Mouse (Mus musculus) forebrain, embryonic 11.5 days (tissue): ENCODE data around the gene Ccdc162. TPM values are rescaled to one million over a fixed set of nuclear protein-coding genes. Genes with fewer than 3 reads are reported as not detected.

Source experiments
- ATAC-seq: fragments of 200-750 bp; cut with Nextera tagmentation; replicated peaks from 2 replicates; pipeline ENCODE4 v1.8.0; 2017; ENCODE audit warnings: moderate TSS enrichment; ENCODE audit not compliant: low FRiP score
- DNase-seq: peaks from one replicate; pipeline ENCODE4 v3.0.0-alpha.2; 2017; ENCODE audit warnings: low spot score
- H3K27ac ChIP-seq: fragments of 300-500 bp; sonication (generic); 2 replicates; pipeline ENCODE4 v1.5.1; 2014; ENCODE audit warnings: low read depth, low read length
- H3K27me3 ChIP-seq: fragments of 300-500 bp; sonication (generic); 2 replicates; pipeline ENCODE4 v1.6.1; 2014; ENCODE audit warnings: mild to moderate bottlenecking, low read length, mixed read lengths; ENCODE audit not compliant: control insufficient read depth, insufficient read depth
- H3K36me3 ChIP-seq: fragments of 300-500 bp; sonication (generic); 2 replicates; pipeline ENCODE4 v1.6.1; 2014; ENCODE audit warnings: mild to moderate bottlenecking, low read length, moderate library complexity, mixed read lengths; ENCODE audit not compliant: control insufficient read depth, insufficient read depth
- H3K4me1 ChIP-seq: fragments of 300-500 bp; sonication (generic); replicated peaks from 2 replicates; pipeline ENCODE4 v1.6.1; 2014; ENCODE audit warnings: low read length, mixed read lengths; ENCODE audit not compliant: control insufficient read depth, insufficient read depth
- H3K4me2 ChIP-seq: fragments of 300-500 bp; sonication (generic); 2 replicates; pipeline ENCODE4 v1.6.1; 2014; ENCODE audit warnings: low read depth, mild to moderate bottlenecking, low read length, moderate library complexity, mixed read lengths; ENCODE audit not compliant: severe bottlenecking
- H3K4me3 ChIP-seq: fragments of 300-500 bp; sonication (generic); 2 replicates; pipeline ENCODE4 v1.5.1; 2014; ENCODE audit warnings: low read depth, low read length
- H3K9ac ChIP-seq: fragments of 300-500 bp; sonication (generic); 2 replicates; pipeline ENCODE4 v1.6.1; 2014; ENCODE audit warnings: low read length
- H3K9me3 ChIP-seq: fragments of 300-500 bp; sonication (generic); 2 replicates; pipeline ENCODE4 v1.6.1; 2016; ENCODE audit warnings: low read length, mixed read lengths; ENCODE audit not compliant: control insufficient read depth
- WGBS: fragments of 180-500 bp; shearing (Covaris S2); extraction: QIAGEN DNeasy Blood & Tissue Kit; methylation state at CpG from one replicate; pipeline ENCODE4 v1.1.7; 2014; 5-methylcytosine and 5-hydroxymethylcytosine counted together
- polyA plus RNA-seq: library from polyadenylated mRNA; unstranded; fragments of >200 nt; fragmentation: Nextera tagmentation; extraction: Ambion mirVana; gene quantifications from 2 replicates; pipeline ENCODE4 v1.2.1, GENCODE M21; 2014

Ccdc162 gene
- polyA plus RNA-seq, 1 experiment from 2014 or later = 0.80 TPM

DNA sequence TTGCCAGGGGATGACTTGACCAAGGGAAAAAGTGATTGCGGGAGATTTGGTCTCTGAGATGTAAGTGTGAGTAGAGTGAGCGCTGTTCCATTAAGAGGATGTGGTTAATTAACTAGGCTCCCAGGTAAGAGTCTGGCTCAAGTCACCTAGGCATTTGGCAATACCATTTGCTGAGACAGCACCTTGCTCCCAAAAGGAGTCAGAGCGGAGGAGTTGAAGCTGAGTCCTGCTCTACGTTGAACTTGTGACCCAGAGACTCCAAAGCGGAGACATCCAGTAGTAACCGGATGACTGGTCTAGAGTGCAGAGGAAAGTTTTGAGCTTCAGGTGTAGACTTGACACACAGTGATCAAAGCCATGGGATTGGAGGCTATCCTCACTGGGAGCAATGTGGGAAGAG is 174.4 kb downstream of the Ccdc162 start:
- WGBS = 97% methylated on average over 6 of the region's 6 CpGs
- H3K9ac ChIP-seq = no peak overlapping the region
- ATAC-seq = no peak

DNA sequence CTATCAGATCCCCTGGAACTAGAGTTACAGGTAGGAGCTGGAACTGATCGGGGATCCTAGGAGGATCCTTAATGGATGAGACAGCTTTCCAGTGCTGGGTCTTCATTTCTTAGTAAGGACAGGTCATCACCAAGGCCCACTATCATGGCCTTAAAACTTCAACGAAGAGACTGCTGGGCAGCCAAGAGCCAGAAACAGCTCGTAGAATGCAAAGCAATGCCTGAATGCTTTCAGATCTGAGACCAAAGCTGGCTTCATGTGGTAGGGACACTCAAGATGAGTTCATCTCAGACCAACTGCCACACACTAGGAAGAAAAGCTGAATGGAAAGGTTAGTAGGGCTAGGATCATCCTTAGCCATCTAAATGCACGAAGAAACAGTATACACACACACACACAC is 177.4 kb downstream of the Ccdc162 start:
- WGBS = 86% methylated on average over 4 of the region's 4 CpGs
- ATAC-seq (no peak), DNase-seq (no peak)
- no peak overlapping the region for H3K4me2 ChIP-seq
- no peak overlapping the region for H3K9ac ChIP-seq
- no peak overlapping the region for H3K27ac ChIP-seq
- no peaks in the 10 kb centered on the region for H3K9me3 ChIP-seq
- H3K27me3 ChIP-seq = no peaks in the 10 kb centered on the region
- H3K4me3 ChIP-seq = no peak overlapping the region
- H3K4me1 ChIP-seq = no peaks in the 10 kb centered on the region
- H3K36me3 ChIP-seq = peaks cover 5% of the 10 kb centered on the region

More for the DNA sequence above, 174.4 kb downstream of the Ccdc162 start:
- H3K27ac ChIP-seq = no peak overlapping the region
- no peak for DNase-seq
- no peaks in the 10 kb centered on the region for H3K27me3 ChIP-seq
- H3K9me3 ChIP-seq = no peaks in the 10 kb centered on the region
- peaks cover 4% of the 10 kb centered on the region; the same call in 1 of the 2 replicates for H3K4me1 ChIP-seq
- H3K36me3 ChIP-seq = no peaks in the 10 kb centered on the region; the same call in 1 of the 2 replicates
- no peak overlapping the region for H3K4me2 ChIP-seq
- no peak overlapping the region for H3K4me3 ChIP-seq

- ATAC-seq (no peak), DNase-seq (no peak)
- Histone ChIP-seq H3K4me3 (no peak overlapping the region), H3K36me3 (peaks cover 5% of the 10 kb centered on the region), H3K9ac (no peak overlapping the region), H3K27me3 (no peaks in the 10 kb centered on the region), H3K27ac (no peak overlapping the region), H3K4me1 (no peaks in the 10 kb centered on the region), H3K4me2 (no peak overlapping the region), H3K9me3 (no peaks in the 10 kb centered on the region)
- 95% methylated on average over 3 of the region's 3 CpGs for WGBS
Observed at GRCm38 (mm10) chr10:41537983-41538330, 178.5 kb downstream of the Ccdc162 start.

DNA sequence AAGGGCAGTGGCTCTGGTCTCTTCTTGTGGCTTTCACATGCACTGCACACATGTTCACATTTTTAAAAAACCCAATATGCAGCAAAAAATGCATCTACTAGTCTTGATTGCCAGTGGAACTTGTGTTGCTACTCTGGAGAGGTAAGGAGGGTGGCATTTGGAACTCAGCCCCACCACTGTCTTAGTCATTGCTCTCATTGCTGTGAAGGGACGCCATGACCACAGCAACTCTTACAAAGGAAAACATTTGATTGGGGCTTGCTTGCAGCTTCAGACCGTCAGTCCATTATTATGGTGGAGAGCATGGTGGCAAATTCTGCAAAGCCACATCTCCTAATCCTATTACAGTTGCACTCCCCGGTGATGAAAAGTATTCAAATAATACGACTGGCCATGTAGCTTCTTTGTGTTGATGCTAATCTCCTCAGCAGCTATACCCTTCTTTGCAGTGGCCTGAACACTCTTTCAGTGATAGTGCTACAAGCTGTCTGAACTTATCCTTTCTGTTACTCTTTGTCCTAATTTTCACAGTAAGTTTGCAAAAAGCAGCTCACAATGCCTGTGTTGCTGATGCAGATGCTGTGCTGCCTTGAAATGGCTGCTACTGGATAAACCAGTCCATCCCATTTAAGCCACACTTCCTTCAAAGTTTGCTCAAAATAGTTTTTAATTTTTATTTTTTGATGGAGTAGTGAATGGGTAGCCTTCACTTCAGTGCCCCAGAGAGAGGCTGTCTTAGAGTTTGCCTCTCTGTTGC is 179.0 kb downstream of the Ccdc162 start:
- H3K27ac ChIP-seq = no peak overlapping the region
- H3K4me2 ChIP-seq = no peak overlapping the region
- no peaks in the 10 kb centered on the region for H3K4me1 ChIP-seq
- H3K4me3 ChIP-seq = no peak overlapping the region
- no peak overlapping the region for H3K9ac ChIP-seq
- DNase-seq (no peak), ATAC-seq (no peak)
- H3K27me3 ChIP-seq = no peaks in the 10 kb centered on the region
- no peaks in the 10 kb centered on the region for H3K9me3 ChIP-seq
- 56% methylated on average over 4 of the region's 4 CpGs for WGBS
- peaks cover 5% of the 10 kb centered on the region for H3K36me3 ChIP-seq

DNA sequence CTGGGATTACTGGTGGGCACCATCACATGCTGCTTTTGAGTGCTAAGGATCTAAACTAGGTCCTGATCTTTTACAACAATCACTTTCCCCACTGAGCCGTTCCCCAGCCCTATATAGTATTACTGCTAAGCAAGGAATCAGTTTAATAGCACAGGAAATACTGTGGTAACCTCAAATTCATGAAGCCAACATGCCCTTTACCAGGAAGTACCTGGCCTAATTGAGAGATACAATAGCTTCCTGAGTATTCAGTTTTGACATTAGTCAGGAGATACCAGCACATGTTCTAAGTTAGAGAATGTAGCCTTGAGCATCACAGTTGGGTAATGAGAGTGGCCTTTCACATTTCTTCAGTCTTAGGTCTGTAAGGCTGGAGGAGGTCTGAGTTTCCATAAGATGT is 179.7 kb downstream of the Ccdc162 start:
- DNase-seq (no peak), ATAC-seq (no peak)
- Histone ChIP-seq H3K9me3 (no peaks in the 10 kb centered on the region), H3K36me3 (peaks cover 5% of the 10 kb centered on the region), H3K27ac (no peak overlapping the region), H3K27me3 (no peaks in the 10 kb centered on the region), H3K9ac (no peak overlapping the region), H3K4me1 (no peaks in the 10 kb centered on the region), H3K4me2 (no peak overlapping the region), H3K4me3 (no peak overlapping the region)
- 87% methylated on average over 1 of the region's 1 CpGs for WGBS

GRCm38 (mm10) chr10:41535991-41536390 is 180.4 kb downstream of the Ccdc162 start:
- ATAC-seq (no peak), DNase-seq (no peak)
- no peak overlapping the region for H3K4me2 ChIP-seq
- H3K27me3 ChIP-seq = no peaks in the 10 kb centered on the region
- H3K4me1 ChIP-seq = no peaks in the 10 kb centered on the region
- H3K4me3 ChIP-seq = no peak overlapping the region
- no peak overlapping the region for H3K27ac ChIP-seq
- 93% methylated on average over 2 of the region's 2 CpGs for whole genome bisulfite sequencing
- H3K9me3 ChIP-seq = no peaks in the 10 kb centered on the region
- no peak overlapping the region for H3K9ac ChIP-seq
- H3K36me3 ChIP-seq = peaks cover 5% of the 10 kb centered on the region

DNA sequence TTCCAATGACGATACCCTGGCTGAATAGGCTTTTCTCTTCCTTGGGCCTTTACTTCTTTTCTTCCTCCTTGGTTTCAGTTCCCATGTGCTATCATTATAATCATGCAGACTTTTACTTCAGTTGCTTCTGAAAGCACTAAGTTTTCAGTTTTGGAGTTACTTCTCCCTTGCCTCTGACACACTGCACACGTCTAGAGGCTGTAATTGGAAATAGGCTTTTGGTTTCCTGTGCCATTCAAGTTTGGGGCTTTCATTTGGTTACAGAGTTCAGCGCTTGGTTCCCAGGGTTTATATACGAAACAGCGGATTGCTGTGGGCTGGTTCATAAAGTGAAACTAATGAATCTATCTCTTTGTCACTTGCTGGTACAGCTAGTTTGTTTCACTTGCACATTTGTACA is 186.5 kb downstream of the Ccdc162 start:
- H3K9ac ChIP-seq = no peak overlapping the region
- no peak overlapping the region for H3K27ac ChIP-seq
- H3K4me2 ChIP-seq = no peak overlapping the region
- no peaks in the 10 kb centered on the region for H3K27me3 ChIP-seq
- H3K4me3 ChIP-seq = no peak overlapping the region
- ATAC-seq = no peak
- no peak for DNase-seq
- H3K9me3 ChIP-seq = no peaks in the 10 kb centered on the region
- no peaks in the 10 kb centered on the region for H3K4me1 ChIP-seq
- peaks cover 6% of the 10 kb centered on the region for H3K36me3 ChIP-seq
- 94% methylated on average over 5 of the region's 5 CpGs for WGBS

GRCm38 (mm10) chr10:41525696-41526095 is 190.7 kb downstream of the Ccdc162 start:
- no peaks in the 10 kb centered on the region for H3K9me3 ChIP-seq
- ATAC-seq = no peak
- H3K4me1 ChIP-seq = peaks cover 9% of the 10 kb centered on the region
- peaks cover 3% of the 10 kb centered on the region; the same call in 1 of the 2 replicates for H3K36me3 ChIP-seq
- H3K27me3 ChIP-seq = no peaks in the 10 kb centered on the region
- H3K4me2 ChIP-seq = no peak overlapping the region
- no peak overlapping the region for H3K27ac ChIP-seq
- no peak overlapping the region for H3K4me3 ChIP-seq
- 89% methylated on average over 1 of the region's 1 CpGs for WGBS
- H3K9ac ChIP-seq = no peak overlapping the region
- no peak for DNase-seq

DNA sequence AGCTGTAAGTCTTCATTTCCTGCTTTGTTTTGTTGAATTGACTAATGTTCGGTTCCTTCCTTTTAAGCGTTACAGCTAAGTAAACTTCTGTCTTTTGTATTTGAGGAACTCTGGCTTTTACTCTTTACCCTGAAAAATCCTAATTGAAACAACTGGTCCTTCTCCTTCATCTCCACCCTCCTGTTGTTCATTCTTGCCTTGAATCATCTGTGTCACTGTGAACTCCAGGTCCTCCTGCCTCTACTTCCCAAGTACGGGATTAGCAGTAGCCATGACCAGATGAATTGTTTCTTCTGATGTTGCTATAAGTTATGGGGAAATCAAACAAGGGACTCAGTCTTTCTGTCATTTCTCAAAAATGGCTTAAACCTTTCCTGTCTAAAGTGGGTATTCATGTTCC is 193.0 kb downstream of the Ccdc162 start:
- no peak for ATAC-seq
- Histone ChIP-seq H3K36me3 (no peaks in the 10 kb centered on the region), H3K4me3 (no peak overlapping the region), H3K9ac (no peak overlapping the region), H3K27ac (no peak overlapping the region), H3K4me1 (peaks cover 9% of the 10 kb centered on the region), H3K4me2 (no peak overlapping the region), H3K27me3 (no peaks in the 10 kb centered on the region), H3K9me3 (no peaks in the 10 kb centered on the region)
- 95% methylated on average over 3 of the region's 3 CpGs for WGBS
- DNase-seq = no peak
